Mouse (Mus musculus) lung, postnatal 0 days (tissue): Measurements from ENCODE around the gene Gm49361.

ENCODE experiments used
- CTCF ChIP-seq: IDR thresholded peaks from 2 replicates; pipeline ENCODE4 v1.5.1; 2016; ENCODE audit warnings: antibody characterized with exemption, mild to moderate bottlenecking
- EP300 ChIP-seq: IDR thresholded peaks from 2 replicates; pipeline ENCODE4 v1.6.1; 2016; ENCODE audit warnings: antibody characterized with exemption, mild to moderate bottlenecking, control low read depth

DNA sequence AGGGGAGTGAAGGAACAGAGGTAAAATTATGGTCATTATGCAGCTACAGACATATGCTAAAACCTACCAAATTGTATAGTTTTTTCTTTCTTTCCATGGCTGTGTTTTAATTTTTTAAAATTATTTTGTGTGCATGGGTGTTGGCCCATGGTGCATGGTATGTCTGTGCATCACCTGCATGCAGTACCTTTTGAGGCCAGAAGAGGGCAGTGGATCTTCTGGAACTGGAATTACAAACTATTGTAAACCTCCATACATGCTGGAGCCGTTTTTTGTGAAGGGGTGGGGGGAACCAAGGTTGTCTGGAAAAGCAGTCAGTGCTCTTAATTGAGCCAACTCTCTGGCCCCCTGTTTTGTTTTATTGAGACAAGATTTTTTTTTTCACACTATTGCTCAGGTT is 61.3 kb downstream of the Gm49361 start:
- TF ChIP-seq CTCF, result peak; percentile 90
- TF ChIP-seq EP300, result no peak
